Mouse (Mus musculus) midbrain, embryonic 11.5 days (tissue): ENCODE data around the gene Olfr282. TPM values are rescaled to one million over a fixed set of nuclear protein-coding genes. Genes with fewer than 3 reads are reported as not detected.
"Not testable (repeated sequence)": the region's sequence is repeated elsewhere in the genome, so short reads cannot be mapped to it uniquely, and the experiment has no call there.

Source experiments
- ATAC-seq: fragments of 200-750 bp; cut with Nextera tagmentation; 2 replicates; pipeline ENCODE4 v1.8.0; 2017; ENCODE audit warnings: moderate TSS enrichment, moderate library complexity; ENCODE audit not compliant: low FRiP score
- DNase-seq: peaks from one replicate; pipeline ENCODE4 v3.0.0; 2015; ENCODE audit warnings: low spot score; ENCODE audit errors: missing footprints
- H3K27ac ChIP-seq: fragments of 300-500 bp; sonication (generic); 2 replicates; pipeline ENCODE4 v1.5.1; 2014; ENCODE audit warnings: low read depth, low read length
- H3K27me3 ChIP-seq: fragments of 300-500 bp; sonication (generic); 2 replicates; pipeline ENCODE4 v1.6.1; 2014; ENCODE audit warnings: mild to moderate bottlenecking, low read length, moderate library complexity, mixed read lengths; ENCODE audit not compliant: control insufficient read depth, insufficient read depth
- H3K36me3 ChIP-seq: fragments of 300-500 bp; sonication (generic); 2 replicates; pipeline ENCODE4 v1.6.1; 2014; ENCODE audit warnings: mild to moderate bottlenecking, low read length, moderate library complexity, mixed read lengths; ENCODE audit not compliant: control insufficient read depth, insufficient read depth
- H3K4me1 ChIP-seq: fragments of 300-500 bp; sonication (generic); 2 replicates; pipeline ENCODE4 v1.6.1; 2014; ENCODE audit warnings: low read length; ENCODE audit not compliant: control insufficient read depth, insufficient read depth
- H3K4me2 ChIP-seq: fragments of 300-500 bp; sonication (generic); 2 replicates; pipeline ENCODE4 v1.6.1; 2014; ENCODE audit warnings: mild to moderate bottlenecking, moderate library complexity
- H3K4me3 ChIP-seq: fragments of 300-500 bp; sonication (generic); 2 replicates; pipeline ENCODE4 v1.5.1; 2014; ENCODE audit warnings: low read depth, low read length
- H3K9ac ChIP-seq: fragments of 300-500 bp; sonication (generic); 2 replicates; pipeline ENCODE4 v1.6.1; 2014; ENCODE audit warnings: low read length
- H3K9me3 ChIP-seq: fragments of 300-500 bp; sonication (generic); 2 replicates; pipeline ENCODE4 v1.6.1; 2016; ENCODE audit warnings: low read length; ENCODE audit not compliant: control insufficient read depth
- WGBS: fragments of 180-500 bp; shearing (Covaris S2); extraction: QIAGEN DNeasy Blood & Tissue Kit; methylation state at CpG from one replicate; pipeline ENCODE4 v1.1.7; 2014; 5-methylcytosine and 5-hydroxymethylcytosine counted together
- polyA plus RNA-seq: library from polyadenylated mRNA; unstranded; fragments of >200 nt; fragmentation: Nextera tagmentation; extraction: Ambion mirVana; gene quantifications from 2 replicates; pipeline ENCODE4 v1.2.1, GENCODE M21; 2014

The Olfr282 gene
- polyA plus RNA-seq = not detected in 2 replicates

GRCm38 (mm10) chr15:98430925-98431324 lies at the start of gene Olfr282:
TSS of gene Olfr282 (plus strand) at chr15:98431225.
- H3K9ac ChIP-seq, H3K27me3 ChIP-seq, H3K9me3 ChIP-seq, H3K36me3 ChIP-seq, H3K4me1 ChIP-seq, H3K4me2 ChIP-seq, H3K27ac ChIP-seq, DNase-seq, ATAC-seq, H3K4me3 ChIP-seq: not testable (repeated sequence)
- WGBS = 82% methylated on average over 5 of the region's 5 CpGs

DNA sequence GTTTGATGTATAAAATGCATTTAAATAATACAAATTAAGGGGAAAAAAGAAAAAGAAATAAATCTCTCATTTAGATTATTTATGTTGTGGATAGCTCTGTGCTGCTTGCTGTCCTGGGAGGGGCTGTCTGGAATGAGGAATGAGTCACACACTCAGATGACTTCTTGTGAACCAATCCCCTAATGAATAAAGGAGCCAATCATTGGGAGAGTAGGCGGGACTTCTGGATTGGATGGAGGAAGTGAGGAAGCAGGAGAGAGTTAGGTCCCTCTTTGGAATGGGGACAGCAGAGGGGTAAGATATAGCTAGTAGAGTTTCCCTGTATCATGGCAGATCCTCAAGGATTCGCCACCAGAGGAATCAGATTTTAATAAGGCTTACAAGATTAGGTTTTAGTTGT lies 43.4 kb upstream of the Olfr282 start:
- Histone ChIP-seq H3K27me3 (no peaks in the 10 kb centered on the region), H3K36me3 (no peaks in the 10 kb centered on the region), H3K9ac (no peak overlapping the region), H3K4me1 (no peaks in the 10 kb centered on the region), H3K9me3 (no peaks in the 10 kb centered on the region), H3K4me2 (no peak overlapping the region), H3K27ac (no peak overlapping the region), H3K4me3 (no peak overlapping the region)
- no peak for ATAC-seq
- 70% methylated on average over 2 of the region's 2 CpGs for WGBS
- no peak for DNase-seq

DNA sequence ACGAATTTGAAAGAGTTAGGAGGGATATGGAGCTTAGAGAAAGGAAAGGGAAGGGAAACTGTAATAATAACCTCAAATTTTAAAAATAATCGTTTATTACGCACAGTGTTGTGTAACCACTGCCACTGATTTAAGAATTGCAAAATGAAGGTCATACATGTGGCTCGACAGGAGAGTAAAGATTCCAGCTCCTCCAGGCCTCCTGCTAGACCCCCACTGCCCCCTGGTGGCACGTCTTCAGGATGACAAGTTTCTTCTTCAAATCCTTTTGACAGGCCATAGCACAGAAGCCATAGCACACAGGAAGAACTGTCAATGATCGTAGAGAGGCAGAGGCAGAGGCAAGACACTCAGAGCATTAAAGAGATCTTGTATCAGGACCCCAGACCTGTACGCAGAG lies 41.2 kb upstream of the Olfr282 start:
- ATAC-seq = no peak
- 36% methylated on average over 7 of the region's 7 CpGs for WGBS
- peak; percentile 94 for DNase-seq
- Histone ChIP-seq H3K27me3 (no peaks in the 10 kb centered on the region), H3K36me3 (no peaks in the 10 kb centered on the region), H3K4me2 (no peak overlapping the region), H3K4me1 (no peaks in the 10 kb centered on the region), H3K9ac (no peak overlapping the region), H3K27ac (no peak overlapping the region), H3K4me3 (no peak overlapping the region), H3K9me3 (no peaks in the 10 kb centered on the region)

DNA sequence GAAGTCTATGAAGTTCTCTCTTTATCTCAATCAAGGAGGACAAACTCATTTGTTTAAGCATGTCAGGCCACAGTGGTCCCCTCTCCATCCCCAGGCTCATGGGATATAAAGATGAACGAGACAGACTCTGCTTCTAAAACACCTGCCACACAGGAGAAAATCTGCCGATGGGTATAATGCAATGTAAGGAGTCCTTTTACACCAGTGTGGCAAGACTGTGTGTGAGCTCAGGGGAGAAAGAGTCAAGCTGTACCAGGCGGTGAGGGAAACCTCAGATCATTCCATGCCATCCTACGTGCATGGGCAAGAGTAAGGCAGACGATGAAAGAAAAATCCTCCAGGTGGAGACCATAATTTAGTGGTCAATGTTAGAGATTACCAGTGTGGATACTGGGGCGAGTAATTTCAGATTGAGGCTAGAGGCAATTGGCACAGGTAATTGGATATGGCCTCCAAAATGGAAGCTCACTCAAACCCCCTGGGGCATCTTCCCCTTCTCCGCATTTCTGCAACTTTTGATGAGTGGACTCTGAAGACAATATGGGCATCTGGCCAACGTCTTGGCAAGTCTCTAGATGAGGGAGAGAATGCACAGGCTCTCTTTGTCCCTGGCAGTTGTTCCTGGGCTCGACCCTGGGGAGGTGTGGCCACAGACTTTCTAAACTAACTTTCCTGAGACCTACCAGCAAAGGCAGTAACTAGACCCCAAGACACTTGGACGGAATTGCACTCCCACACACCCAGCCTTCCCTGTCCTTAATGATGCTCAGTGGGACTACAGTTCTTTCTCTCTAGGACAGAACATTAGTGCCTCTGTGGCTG lies 39.7 kb upstream of the Olfr282 start:
- Histone ChIP-seq H3K4me3 (no peak overlapping the region), H3K9me3 (no peaks in the 10 kb centered on the region), H3K36me3 (no peaks in the 10 kb centered on the region), H3K4me1 (no peaks in the 10 kb centered on the region), H3K4me2 (no peak overlapping the region), H3K9ac (no peak overlapping the region), H3K27ac (no peak overlapping the region), H3K27me3 (no peaks in the 10 kb centered on the region)
- DNase-seq (no peak), ATAC-seq (no peak)
- WGBS = 82% methylated on average over 10 of the region's 10 CpGs

DNA sequence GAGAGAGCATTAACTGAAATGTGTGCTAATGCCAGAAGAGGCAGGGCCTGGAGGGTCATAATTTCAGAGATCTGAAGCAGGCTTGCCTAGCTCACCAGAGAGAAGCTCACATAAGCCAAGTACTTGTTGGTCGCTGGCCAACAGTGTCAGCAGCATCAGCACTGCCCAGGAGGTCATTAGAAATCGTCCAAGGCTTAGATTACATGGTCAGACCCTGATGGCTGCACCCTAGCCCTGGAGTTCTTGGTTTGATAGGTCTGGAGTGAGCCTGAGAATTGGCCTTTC lies 39.2 kb upstream of the Olfr282 start:
- Histone ChIP-seq H3K36me3 (no peaks in the 10 kb centered on the region), H3K4me2 (no peak overlapping the region), H3K9ac (no peak overlapping the region), H3K9me3 (no peaks in the 10 kb centered on the region), H3K27me3 (no peaks in the 10 kb centered on the region), H3K27ac (no peak overlapping the region), H3K4me3 (no peak overlapping the region), H3K4me1 (no peaks in the 10 kb centered on the region)
- ATAC-seq (no peak), DNase-seq (no peak)
- 43% methylated on average over 2 of the region's 2 CpGs for WGBS

DNA sequence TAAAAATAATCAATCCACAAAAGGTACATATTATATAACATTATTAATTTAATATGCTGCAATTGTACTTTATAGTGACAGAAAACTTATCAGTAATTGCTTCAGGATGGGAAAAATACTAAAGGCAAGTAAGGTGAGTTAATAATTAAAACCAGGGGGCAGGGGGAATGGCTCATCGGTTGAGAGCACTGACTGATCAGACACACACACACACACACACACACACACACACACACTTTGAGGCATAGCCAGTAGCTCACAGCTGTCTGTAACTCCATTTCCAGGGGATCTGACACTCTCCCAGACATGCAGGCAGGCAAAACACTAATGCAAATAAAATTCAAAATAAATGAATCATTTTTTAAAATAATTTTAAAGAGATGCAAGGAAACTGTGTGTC lies 33.9 kb upstream of the Olfr282 start:
- no peak overlapping the region for H3K4me2 ChIP-seq
- no peaks in the 10 kb centered on the region for H3K9me3 ChIP-seq
- ATAC-seq = no peak
- H3K36me3 ChIP-seq = no peaks in the 10 kb centered on the region
- 86% methylated on average over 1 of the region's 1 CpGs for WGBS
- no peaks in the 10 kb centered on the region for H3K4me1 ChIP-seq
- H3K27me3 ChIP-seq = no peaks in the 10 kb centered on the region
- no peak overlapping the region for H3K4me3 ChIP-seq
- no peak overlapping the region for H3K27ac ChIP-seq
- H3K9ac ChIP-seq = no peak overlapping the region
- DNase-seq = no peak

DNA sequence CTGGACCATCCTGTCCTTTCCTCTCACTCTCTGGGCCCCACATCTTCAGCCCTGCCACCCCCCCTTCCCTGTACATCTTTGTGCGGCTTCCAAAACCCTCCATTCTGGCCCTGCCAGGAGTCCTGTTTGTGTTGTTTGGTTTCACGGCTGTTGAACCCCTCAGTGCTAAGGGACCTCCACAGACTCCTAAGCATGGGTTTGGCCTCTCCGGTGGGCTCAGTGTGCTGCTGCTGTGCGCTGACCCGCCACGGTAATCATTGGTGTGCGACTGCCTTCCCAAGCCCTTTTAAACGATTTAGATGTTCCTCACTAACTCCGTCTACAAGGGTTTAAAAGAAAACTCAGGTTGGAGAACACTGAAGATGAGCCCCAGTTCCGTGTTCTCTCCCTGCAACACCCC lies 28.7 kb upstream of the Olfr282 start:
- Histone ChIP-seq H3K4me1 (no peaks in the 10 kb centered on the region), H3K9me3 (no peaks in the 10 kb centered on the region), H3K36me3 (no peaks in the 10 kb centered on the region), H3K9ac (no peak overlapping the region), H3K27ac (no peak overlapping the region), H3K27me3 (no peaks in the 10 kb centered on the region), H3K4me3 (no peak overlapping the region), H3K4me2 (no peak overlapping the region)
- ATAC-seq (no peak), DNase-seq (no peak)
- 85% methylated on average over 10 of the region's 10 CpGs for WGBS

- WGBS = 75% methylated on average over 17 of the region's 17 CpGs
- ATAC-seq = no peak
- no peaks in the 10 kb centered on the region for H3K9me3 ChIP-seq
- H3K4me3 ChIP-seq = no peak overlapping the region
- no peaks in the 10 kb centered on the region for H3K4me1 ChIP-seq
- no peaks in the 10 kb centered on the region for H3K36me3 ChIP-seq
- no peak overlapping the region for H3K9ac ChIP-seq
- H3K27ac ChIP-seq = no peak overlapping the region
- no peak for DNase-seq
- H3K4me2 ChIP-seq = no peak overlapping the region
- no peaks in the 10 kb centered on the region for H3K27me3 ChIP-seq
Measured at GRCm38 (mm10) chr15:98408406-98409060, 22.5 kb upstream of the Olfr282 start.

GRCm38 (mm10) chr15:98409635-98410034 lies 21.4 kb upstream of the Olfr282 start:
- H3K4me1 ChIP-seq = no peaks in the 10 kb centered on the region
- no peaks in the 10 kb centered on the region for H3K9me3 ChIP-seq
- WGBS = 95% methylated on average over 2 of the region's 2 CpGs
- no peaks in the 10 kb centered on the region for H3K36me3 ChIP-seq
- H3K27me3 ChIP-seq = no peaks in the 10 kb centered on the region
- DNase-seq (no peak), ATAC-seq (no peak)
- no peak overlapping the region for H3K4me2 ChIP-seq
- no peak overlapping the region for H3K4me3 ChIP-seq
- no peak overlapping the region for H3K9ac ChIP-seq
- H3K27ac ChIP-seq = no peak overlapping the region
